Mouse (Mus musculus) c-Kit-positive CD71-positive TER-119-negative erythroid progenitor cells, embryonic 14.5 days (primary cell): ENCODE data around the gene Tubgcp6.

Experiments
- DNase-seq: peaks from one replicate; pipeline ENCODE4 v3.0.0-alpha.2; 2013; ENCODE audit warnings: low read depth

Tubgcp6 gene

GRCm38 (mm10) chr15:89063001-89063400, 59.9 kb downstream of the Tubgcp6 start:
- DNase-seq: no peak

DNA sequence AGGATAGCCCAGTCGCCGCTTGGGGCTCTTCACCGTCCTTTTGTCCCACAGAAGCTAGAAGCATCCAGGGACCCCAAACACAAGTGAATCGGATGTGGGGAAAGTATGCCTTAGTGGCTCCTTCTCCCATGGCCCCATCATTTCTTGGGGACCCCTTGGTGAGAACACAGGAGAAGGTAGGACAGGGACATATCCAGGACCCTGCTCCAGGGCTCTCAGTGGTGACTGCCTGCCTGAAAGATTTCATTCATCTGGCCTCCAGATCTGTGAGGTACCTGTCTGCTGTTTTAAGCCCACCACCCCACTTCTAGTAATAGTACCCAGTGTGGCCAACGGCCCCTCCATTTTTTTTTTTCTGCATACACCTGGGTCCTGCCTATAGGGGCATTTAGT, 60.4 kb downstream of the Tubgcp6 start:
- no peak for DNase-seq

GRCm38 (mm10) chr15:89061761-89062517, 61.0 kb downstream of the Tubgcp6 start:
- DNase-seq: no peak

- no peak for DNase-seq
These were observed 62.0 kb downstream of the Tubgcp6 start for GRCm38 (mm10) chr15:89060811-89061460.

DNA sequence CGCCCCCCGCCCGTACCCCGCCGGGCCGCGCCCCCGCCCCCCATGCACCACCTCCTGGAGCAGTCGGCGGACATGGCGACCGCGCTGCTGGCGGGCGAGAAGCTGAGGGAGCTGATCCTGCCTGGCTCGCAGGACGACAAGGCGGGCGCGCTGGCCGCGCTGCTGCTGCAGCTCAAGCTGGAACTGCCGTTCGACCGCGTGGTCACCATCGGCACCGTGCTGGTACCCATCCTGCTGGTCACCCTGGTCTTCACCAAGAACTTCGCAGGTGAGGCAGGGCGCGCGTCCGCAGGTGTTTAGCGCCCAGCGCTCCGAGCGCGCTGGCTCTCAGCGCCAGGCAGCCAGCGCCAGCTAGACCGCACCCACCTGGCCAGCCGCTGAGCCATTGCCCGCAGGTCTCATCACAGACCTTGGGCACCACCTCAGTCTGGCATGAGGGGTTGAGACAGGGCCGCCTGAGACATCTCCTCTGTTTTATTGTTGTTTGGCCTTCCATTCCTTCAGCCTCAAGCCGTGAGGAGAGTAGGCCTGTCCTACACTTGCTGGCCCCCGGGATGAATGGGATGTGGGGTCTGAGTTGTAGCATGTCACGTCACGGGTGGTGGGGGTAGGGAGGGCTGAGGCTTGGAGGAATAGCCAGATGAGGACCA, 62.8 kb downstream of the Tubgcp6 start:
- no peak for DNase-seq

GRCm38 (mm10) chr15:89059161-89059931, 63.6 kb downstream of the Tubgcp6 start, which contains the start of gene Panx2:
Gene Panx2 (plus strand): TSS chr15:89059734.
- DNase-seq: no peak

- DNase-seq: no peak
These were observed 64.2 kb downstream of the Tubgcp6 start for GRCm38 (mm10) chr15:89058736-89059135.

DNA sequence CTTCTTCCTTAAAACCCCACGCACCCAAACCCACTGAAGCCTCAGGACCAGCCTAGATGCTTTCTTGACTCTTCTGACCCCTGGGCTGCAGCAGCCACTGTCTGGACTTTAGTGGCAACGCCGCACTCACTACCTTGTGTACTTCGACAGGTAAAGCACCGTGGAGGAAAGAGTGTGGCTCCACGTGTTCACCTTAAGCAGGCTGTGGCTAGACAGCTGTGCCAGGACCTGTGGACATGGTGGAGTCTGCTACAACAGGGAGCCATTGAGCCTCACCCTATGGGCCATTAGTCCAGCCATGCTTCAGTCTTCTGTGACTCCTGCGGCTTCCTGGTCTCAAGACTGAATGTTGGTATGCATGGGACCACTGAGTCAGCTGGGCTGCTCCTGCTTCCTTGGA, 68.2 kb downstream of the Tubgcp6 start:
- no peak for DNase-seq
